Mouse (Mus musculus) embryonic fibroblast, embryonic 13.5 days (primary cell): ENCODE results near the gene Rabep1.

Experiments
- CTCF ChIP-seq: IDR thresholded peaks from 2 replicates; pipeline ENCODE4 v1.5.1; 2011; ENCODE audit warnings: mild to moderate bottlenecking, control low read depth, low read length, moderate library complexity, borderline replicate concordance; ENCODE audit not compliant: insufficient read depth
- POLR2A ChIP-seq: IDR thresholded peaks from 2 replicates; pipeline ENCODE4 v1.6.1; 2011; ENCODE audit warnings: low read depth, mild to moderate bottlenecking, control low read depth, low read length, moderate library complexity

- no peak for TF ChIP-seq POLR2A
- TF ChIP-seq CTCF, result no peak
These were observed 33.1 kb downstream of the Rabep1 start for GRCm38 (mm10) chr11:70877670-70878069.
